Mouse (Mus musculus) 3T3-L1 (cell line): Measurements from ENCODE around the gene Nudt7.
A peak's percentile ranks its signal among the peaks of the same experiment; 100 is the strongest.

Source experiments
- DNase-seq: peaks from one replicate; pipeline ENCODE4 v3.0.0-alpha.2; 2015; ENCODE audit warnings: low read depth, low spot score

The Nudt7 gene

GRCm38 (mm10) chr8:114143645-114144290 is 10.4 kb downstream of the Nudt7 start:
- peak; percentile 33 for DNase-seq

- DNase-seq = no peak
These were observed 20.1 kb downstream of the Nudt7 start for GRCm38 (mm10) chr8:114153311-114154045.

DNA sequence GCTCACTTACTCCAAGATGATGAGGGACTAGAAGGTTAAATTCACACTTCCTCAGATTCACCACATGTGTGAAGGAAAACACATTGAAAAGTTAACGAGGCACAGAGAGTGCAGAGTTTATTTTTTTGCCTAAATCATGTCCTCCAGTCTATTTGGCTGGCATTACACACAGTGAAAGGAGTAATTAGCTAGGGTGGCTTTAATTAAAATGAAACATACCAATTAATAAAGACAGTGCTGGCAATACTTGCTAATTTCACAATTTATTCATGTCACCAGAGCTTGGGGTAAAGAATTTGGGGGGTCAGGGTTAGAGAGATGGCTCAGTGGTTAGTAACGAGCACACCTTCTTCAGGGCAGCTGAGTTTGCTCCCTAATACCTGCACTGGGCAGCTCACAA is 25.2 kb downstream of the Nudt7 start:
- DNase-seq = no peak

- DNase-seq = no peak
These were observed 26.3 kb downstream of the Nudt7 start for GRCm38 (mm10) chr8:114159666-114160065.

DNA sequence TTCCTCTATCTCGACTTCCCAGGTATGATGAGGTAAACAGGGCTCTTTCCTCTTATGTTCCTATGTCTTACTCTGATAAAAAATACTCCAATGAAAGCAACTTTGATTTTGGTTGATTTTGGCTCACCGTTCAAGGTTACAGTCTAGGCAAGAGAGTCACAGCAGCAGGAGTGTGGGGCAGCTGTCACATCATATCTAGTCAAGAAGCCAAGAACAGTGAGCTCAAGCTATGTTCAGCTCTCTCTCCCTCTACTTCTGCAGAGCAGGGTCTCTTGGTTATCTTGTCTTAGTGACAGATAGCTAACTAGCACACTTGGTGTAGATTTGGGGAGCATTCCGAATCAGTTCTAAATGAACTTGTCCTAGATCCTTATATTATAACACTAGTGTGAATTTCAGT is 30.5 kb downstream of the Nudt7 start:
- DNase-seq = no peak

GRCm38 (mm10) chr8:114164444-114165096 is 31.2 kb downstream of the Nudt7 start:
- DNase-seq = no peak

- DNase-seq = no peak
These were observed 32.4 kb downstream of the Nudt7 start for GRCm38 (mm10) chr8:114165741-114166140.

- no peak for DNase-seq
These were observed 43.4 kb downstream of the Nudt7 start for GRCm38 (mm10) chr8:114176721-114177120.

- no peak for DNase-seq
These were observed 60.0 kb downstream of the Nudt7 start for GRCm38 (mm10) chr8:114193334-114193733.

DNA sequence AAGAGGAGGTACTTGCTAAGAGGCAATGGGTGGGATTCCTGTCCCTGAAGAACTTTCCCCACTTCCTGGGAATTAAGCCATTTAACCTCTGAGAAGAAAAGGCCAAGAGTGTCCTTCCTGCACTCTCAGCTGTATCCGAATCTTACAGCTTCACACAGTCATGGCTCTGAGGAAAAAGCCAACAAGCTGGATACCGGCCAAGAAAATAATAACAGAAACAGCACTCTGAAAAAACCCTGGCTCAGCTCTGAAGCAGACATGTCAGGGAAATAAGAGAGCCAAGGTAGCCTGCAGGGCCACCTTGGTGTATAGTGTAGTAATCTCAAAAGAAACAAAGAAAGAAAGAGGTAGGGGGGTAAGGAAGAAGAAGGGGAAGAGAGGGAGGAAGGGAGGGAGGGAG is 65.6 kb downstream of the Nudt7 start:
- no peak for DNase-seq
